Mouse (Mus musculus) CD8-positive naive resting alpha-beta T cell, adult 2 months (primary cell): Measurements from ENCODE around the gene Cped1.

Source experiments
- DNase-seq, 2 experiments: peaks; one replicate each; pipeline ENCODE4 v3.0.0; 2022; ENCODE audit warnings: low read depth in 2 of 2, low spot score in 2 of 2

Cped1 gene

DNA sequence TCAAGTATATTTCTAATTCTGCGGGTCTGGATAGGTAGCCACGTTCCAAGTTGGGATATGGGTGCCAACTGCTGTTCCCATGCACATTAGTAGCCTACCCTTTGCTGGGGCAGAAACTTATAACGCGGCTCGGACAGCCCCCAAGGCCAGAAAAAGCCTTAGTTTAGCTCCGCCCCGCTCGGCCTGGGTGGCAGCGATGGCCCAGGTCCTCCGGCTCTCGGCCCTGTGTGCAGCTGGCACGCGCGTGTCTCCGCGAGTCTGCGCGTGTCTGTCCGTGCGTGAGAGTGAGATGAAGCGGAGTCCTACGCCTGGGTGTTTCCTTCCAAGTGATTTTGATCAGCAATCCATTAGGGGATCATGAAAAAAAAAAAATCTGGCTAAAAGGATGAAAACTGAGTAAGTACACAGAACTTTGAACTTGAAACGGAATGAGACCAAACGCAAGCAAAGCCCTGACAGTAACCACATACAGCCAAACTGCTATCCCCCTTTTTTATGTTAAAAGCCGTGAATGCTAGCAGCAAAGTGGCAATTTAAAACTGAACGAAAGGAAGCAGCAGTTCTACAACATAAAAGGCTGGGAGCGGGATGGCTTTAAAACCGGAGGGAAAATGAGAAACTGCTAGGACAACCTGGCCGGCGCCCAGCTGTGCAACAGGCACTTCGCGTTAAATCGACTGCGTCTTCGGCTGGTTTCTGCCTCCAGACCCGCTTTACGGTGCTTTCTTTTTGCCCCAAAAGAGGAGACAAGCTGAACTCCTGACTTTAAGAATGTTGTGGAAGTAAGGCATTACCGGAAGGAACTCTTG, at the start of gene Cped1:
Gene Cped1 (plus strand): TSS at position 185 of the 809 bp plus-strand sequence.
- no peak for DNase-seq

DNA sequence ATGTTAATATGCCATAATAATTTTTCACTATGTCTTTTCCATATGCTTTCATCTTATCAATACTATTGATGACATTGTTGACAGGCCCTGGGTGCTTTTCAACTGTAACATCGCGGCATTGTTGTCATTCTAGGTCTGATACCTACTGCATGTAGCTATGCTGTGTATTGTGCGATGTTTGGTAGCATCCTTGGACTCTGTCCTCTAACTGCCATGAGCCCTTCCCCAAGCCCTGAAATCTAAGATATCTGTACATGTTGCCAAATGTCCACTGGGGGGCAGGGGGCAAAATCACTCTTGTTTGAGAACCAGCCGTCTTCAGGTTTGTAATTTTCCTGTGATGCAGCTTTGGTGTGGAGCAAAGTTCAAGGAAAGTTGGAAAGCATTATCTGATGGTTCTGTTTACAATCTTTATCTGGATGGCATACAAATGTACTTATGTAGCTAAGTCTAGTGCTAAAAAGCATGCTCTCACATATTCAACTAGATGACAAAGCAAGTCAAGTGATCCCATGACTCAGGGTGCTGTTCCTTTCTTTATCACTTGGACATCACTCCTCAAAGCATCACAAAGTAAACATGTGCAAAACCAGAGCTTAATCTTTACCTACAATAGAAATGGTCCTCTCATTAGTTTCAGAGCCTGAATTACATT, 47.6 kb upstream of the Cped1 start:
- DNase-seq, result no peak

DNA sequence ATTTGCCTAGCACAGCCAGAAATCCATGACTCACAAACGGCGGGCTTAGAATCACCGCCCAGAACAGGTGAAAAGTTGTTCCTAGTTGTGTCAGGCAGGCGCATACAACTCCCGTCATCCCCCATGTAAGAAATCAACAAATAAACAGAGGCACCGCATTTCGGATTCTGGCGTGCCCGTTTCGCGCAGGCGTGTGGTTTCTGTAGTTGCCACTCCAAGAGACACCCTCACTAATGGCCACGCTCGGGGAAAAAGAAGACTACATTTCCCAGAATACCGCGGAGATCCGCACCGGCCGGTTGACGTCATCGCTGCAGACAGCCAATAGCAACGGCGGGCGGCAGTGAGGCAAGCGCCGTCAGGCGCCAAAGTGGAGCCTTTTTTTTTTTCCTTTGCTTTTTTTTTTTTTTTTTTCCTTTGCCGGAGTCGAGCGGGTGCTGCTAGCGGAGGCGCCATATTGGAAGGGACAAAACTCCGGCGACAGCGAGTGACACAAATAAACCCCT, 36.4 kb upstream of the Cped1 start, which contains the start of gene Ing3:
Gene Ing3 (plus strand): TSS at position 346 of the 506 bp plus-strand sequence.
- peak; percentile 95 to 98 for DNase-seq

DNA sequence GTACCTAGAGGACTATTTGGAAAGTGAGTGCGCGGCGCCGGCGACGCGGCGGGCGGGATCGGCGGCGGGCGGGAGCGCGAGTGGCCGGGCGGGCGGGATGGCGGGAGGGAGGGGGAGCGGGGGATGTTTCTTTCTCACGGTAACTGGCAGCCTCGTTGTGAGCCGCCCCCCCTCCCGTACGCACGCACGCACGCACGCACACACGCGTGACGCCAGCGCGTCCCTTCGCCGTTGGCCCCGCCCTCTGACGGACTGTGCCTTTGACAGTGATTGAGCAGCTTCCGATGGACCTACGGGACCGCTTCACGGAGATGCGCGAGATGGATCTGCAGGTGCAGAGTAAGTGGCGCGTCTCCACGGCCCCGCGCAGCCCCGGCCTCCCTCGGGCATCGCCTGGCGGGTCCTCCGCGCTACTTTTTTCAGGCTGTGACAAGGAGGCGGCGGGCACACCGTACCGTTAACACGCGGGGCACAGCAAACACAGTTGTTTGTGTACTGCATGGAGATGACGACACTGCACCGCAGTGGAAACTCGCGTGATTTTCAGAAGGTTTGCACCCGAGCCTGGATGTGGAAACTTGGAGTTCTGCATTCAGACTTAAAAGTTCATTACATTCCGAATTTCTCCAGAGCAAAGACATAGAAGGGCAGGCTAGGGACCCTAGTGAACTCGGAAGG, 35.8 kb upstream of the Cped1 start:
- DNase-seq, result peak; percentile 97 to 98

DNA sequence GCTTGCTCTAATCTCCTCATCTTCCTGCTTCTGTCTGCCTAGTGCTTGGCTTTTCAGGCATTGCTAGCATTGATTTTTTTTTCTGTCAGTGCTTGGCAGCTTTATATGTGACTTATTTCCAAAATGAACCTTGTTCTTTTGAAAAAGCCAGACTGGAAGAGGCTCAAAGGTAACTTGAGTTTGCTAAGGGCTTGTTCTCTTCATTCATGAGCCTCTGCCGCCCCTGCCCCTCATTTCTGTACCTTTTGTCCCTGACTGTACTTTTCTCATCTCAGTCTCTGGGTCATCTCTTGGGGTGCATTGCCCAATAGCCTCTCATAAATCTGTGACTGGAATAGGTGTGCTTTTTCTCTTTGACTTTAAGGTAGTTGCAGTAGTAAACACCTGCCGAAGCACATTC, 35.0 kb upstream of the Cped1 start:
- no peak for DNase-seq

DNA sequence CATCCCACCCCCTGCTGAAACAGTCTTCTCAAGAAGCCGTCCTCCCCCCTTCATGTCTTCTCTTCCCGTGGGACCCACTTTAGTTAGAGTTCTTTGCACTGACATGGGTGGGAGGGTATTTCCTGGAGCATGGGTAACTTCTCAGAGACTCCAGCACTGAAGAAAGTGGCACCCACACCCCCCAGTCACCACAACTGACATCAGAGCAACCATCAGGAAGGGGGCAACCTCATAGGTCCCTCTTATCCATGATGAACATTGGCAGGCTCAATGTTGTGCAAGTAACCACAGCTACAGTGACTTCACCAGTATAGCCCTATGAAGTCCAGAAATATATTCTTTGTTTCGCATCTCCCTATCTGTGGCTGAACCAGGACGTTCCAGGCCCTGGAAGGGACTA, 30.2 kb upstream of the Cped1 start:
- DNase-seq, result no peak

DNA sequence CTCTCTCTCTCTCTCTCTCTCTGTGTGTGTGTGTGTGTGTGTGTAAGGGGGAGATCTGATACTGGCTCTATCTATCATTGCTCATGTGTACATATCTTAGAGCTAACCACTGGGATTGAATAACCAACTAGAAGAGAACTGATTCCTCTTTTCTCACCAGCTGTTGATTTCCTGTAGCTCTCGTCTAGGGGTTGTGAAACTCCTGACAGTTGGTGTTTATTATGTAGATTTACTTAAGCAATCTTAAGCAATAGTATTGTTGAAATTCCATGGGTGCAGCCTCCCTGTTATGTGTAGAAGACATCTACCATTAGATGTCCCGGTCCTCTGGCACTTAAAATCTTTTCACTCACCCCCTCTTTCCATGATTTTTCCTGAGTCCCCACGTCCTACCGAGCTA, 26.8 kb upstream of the Cped1 start:
- no peak for DNase-seq

DNA sequence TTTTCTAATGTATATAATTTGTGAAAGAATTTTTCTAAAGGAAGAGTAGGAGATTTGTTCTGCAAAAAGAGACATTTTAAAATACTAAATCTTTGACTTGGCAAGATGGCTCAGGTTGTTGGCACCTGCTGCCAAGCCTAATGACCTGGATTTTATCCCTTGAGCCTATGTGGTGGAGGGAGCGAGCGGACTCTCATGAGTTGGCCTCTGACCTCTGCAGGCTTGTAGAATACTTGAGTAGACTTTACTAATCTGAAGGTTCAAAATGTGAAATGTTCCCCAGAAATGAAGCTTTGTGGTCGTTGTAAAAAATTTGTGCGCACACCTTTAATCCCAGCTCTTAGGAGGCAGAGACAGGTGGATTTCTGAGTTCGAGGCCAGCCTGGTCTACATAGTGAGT, 25.8 kb upstream of the Cped1 start:
- no peak for DNase-seq

DNA sequence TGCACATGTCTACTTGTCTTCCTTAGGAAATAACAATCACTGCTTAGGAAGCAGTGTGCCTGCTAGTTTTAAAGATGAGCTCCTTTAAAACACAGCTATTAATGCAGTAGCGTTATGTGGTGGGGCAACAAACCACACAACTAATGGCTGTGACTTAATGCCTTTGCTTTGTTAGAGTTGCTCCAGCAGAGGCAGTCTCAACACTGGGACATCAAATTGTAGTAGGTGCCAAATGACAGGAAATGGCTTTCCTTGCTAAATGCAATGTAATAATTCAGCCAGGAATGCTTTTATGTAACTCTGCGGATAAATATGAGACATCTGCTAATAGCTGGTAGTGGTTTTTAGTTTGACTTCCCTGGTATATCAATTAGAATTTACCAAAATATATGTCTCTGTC, 8.2 kb upstream of the Cped1 start:
- DNase-seq, result no peak

DNA sequence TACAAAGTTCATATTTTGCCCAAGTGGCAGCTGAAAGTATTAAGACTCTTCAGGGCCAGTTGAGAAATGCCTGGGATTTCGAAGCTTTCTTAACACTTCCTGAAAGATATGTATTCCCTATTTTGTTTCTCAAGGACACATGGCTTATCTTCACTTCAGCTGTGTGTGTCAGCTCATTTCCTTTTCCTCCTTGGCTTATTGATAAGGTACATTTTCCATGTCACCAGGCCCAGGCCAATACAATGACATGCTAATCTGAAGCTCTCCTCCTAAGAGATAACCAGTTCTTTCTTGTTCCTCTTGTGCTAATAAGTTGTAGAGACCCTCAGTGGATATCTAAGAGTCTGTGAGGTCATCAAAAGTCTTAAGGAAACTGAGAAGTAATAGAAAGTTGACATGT, 4.6 kb upstream of the Cped1 start:
- DNase-seq, result no peak

DNA sequence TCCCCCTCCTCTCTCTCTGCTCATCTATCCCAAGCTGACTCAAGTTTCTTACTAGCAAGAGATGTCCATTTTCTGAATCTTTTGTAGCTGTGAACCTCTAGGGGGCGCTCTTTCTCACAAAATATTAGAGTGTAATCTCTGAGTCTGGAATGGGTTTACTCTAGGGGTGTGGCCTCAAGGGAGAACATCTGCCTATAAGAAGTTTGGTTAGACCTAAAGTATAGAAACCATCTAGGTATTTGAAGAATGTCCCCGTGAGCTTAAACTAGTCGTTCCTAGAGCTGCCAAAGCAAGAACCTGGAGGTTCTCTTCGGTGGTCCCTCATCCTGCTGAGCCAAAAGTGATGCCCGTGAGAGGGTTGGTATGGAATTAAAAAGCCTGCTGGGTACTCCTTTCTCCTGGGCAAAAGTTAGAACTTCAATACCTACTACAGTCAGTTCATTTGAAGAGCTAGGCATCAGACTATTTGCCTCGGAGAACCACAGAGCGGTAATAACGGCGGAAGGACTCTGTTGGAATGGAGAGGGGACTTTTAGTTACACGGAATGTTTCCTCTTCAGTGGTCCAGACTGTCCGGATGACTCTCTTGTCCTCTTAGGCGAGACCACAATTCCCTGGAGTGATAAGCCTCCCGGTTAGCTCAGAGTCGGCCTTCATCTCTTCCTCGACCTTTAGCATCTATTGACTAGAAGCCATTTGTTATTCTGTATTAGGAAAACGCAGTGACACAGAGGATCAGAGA, 555 bp upstream of the Cped1 start:
- peak; percentile 30 to 38 for DNase-seq

DNA sequence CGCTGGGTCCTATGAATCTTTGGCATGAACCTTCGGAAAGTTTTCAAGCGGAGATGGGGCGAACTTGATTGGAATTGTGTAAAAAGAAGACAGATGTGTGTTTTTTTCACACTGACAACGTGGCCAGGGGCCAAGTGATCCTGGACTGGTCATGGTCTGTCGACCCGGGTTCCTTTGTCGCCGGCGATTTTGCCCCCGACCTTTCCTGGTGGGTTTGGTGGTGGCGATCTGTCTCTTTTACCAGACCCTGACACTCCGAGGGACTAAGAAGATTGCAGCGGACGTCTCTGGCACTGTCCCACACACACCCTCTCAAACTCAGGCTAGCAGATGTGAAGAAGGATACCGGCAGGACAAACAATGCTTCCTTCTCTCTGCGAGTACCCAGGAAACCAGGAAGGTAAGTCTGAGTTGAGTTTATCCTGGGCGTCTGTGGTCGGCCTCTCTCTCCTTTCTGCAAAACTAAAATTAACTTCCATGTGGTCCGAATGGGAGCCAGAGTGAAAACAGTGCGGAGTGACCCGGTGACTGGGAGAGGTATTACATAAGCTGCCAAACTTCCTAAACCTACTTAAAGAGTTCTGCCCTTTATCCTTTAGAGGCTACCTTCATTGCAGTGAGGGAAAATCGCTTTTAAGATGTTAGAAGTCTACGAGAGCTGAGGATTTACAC, 1.1 kb downstream of the Cped1 start:
- no peak for DNase-seq

DNA sequence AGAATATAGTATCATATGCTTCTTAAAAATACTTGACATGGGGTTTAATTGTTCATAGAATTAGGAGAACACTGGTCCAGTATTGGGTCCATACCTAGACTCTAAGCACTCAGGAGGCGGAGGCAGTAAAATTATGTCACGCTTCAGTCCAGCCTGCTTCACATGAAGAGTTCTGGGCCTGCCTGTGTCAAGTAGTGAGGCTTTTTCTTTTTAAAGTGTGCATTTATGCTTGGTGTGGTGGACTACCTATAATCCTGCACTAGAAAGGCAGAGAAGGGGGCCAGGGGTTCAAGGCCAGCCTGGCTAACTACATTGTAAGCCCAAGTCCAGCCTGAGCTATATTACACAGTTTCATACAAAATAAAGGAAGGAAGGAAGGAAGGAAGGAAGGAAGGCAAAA, 1.8 kb downstream of the Cped1 start:
- DNase-seq, result no peak

DNA sequence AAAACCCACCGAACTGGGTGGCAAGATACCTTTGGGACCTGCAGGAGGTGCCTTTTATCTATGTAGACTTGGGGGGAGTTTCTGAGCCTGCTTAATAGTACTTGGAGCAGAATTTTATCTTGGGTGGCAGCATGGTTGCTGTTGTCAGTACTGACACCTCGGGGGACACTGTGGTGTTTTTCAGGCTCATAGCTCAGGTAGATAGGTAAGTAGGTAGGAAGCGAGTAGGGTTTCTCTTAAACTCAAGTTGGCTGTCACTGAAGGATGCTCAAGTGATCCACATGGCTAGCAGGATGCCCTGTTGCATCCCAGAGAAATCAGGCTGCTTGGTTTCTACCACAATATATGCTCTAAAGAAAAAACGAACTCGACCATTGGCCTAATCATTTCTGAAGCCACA, 2.6 kb downstream of the Cped1 start:
- DNase-seq, result no peak

DNA sequence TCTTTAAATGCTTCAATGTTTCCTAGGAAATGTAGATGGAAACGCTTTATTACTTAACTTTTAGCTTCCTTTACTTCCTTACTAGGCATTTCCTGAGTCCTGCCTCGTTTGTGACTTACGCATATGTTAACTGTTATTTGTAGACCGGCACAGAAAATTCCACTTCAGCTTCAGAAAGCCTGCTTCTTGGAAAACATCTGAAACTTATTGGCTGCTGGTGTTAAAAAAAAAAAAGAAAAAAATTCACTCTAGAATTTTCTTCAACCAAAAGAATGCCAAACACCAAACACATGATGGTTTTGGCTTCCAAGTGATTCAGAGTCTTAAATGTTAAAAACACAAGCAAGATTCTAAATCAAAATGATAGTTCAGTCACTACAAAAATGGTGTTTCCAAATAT, 3.4 kb downstream of the Cped1 start:
- no peak for DNase-seq

DNA sequence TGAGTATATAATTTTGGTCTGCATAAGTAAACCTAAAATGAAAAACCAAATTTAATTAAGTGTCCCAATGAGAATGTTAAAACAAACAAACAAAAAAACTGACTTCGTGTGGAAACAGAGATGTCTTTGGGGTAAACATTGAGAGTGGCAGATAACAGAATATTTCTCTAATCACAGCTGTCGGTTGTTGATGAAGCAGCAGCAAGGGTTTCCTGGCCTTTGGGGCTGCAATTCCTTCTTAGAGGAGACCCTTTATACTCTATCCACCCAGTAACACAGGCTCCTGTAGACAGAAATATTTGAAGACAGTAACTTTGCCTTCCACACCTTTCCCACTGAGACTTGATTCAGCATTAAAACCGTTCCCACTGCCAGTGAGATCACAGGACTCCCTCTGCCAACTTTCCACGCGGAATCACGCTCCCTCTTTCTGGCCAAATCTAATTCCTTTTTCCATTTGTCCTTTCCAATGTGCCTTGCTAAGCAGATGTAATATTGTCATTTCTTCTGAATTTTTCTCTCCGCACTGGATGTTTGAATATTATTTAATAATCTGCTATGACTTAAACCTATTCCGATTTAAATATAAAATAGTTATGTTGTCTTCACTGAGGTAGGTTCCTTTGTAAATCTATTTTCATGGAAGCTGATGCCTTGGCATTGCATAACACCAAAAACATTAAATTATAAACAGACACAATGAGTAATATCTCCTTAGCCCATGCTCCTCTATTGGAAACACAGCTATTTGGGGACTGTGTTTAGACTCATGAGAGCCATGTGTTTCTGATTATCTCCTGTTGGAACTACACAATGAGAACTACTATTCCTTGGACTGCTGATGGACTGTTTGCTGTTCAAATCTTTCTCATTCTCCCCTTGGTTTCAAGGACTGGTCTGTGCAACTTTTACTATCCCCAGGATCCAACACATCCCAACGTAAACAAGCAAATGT, 4.7 kb downstream of the Cped1 start:
- DNase-seq, result no peak

DNA sequence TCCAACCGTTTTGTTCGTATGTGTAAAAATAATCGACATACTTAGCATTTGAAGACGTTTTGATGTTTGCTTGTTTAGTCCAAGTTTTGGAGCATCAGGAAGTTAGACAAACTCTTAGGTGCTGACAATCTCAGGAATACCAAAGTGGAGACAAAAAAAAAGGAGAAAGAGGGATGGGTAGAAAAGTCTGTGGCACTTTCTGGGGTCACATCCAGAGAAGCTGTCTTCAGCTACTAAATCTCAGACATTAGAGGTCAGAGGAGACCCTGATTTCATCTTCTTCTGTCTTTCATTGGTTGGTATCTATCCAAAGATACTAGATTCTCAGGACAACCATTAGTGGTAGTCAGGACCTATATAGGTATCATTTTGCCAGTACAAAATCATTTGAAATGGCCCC, 5.4 kb downstream of the Cped1 start:
- DNase-seq, result no peak

DNA sequence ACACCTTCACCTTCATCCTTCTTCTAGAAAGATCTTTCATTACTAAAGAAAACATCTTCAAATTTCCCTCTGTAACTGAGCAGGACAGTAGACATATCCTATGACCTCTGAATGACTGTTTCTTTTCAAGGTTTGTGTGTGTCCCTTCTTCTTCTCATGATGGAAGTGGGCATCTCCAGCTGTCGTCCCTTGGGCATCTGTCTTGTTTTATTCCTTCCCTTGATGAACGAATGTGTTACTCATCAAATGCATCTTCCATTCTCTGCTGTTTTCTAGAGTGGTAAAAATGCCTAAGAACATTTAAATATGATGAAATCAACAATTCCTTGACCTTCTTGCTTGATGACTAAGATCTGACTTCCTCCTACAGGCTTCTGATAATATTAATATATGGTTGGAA, 7.4 kb downstream of the Cped1 start:
- DNase-seq, result no peak

DNA sequence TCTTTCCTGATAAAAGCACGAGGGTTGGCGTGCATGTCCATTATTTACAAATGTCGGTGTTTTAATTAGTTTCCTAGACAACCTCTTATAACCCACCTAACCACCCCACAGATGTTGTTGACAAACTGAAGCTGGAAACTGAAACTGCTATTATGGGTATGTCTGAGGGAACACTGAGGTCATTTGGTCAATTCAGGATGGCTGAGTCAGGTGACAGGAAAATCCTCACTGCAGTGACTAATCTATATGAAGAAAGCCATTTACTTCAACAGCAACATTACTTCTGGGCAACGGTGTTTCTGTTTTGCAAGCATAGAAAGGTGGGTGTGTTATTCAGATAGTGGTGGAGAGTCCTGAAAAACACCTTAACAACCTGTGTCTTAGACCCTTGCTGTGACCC, 12.4 kb downstream of the Cped1 start:
- DNase-seq, result no peak

DNA sequence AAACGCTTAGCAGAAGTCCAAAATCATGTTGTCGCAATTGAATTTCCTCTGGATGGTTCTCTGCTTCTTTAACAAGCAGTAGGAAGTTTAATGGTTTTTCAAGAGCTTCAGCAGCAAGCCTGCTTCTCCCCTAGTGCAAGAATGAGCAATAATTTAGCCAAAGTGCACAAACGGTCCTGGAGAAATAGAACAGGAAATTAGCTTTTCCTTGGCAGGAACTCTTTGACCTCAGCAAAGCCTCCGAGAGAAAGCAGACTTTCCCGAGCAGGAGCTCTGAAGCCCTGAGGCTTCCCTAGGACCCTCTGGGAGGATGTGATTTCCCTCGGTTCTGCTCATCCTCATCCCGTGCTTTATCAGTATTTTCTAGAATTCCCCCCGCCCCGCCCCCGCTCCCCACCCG, 13.3 kb downstream of the Cped1 start:
- no peak for DNase-seq
